Mouse (Mus musculus) midbrain, embryonic 12.5 days (tissue): ENCODE data around the gene Sufu. TPM values are rescaled to one million over a fixed set of nuclear protein-coding genes. Genes with fewer than 3 reads are reported as not detected.

ENCODE experiments used
- ATAC-seq: fragments of 200-750 bp; cut with Nextera tagmentation; 2 replicates; pipeline ENCODE4 v1.8.0; 2017; ENCODE audit warnings: low read depth, moderate TSS enrichment, moderate library complexity; ENCODE audit not compliant: low FRiP score
- H3K27ac ChIP-seq: fragments of 300-500 bp; sonication (generic); replicated peaks from 2 replicates; pipeline ENCODE4 v1.5.1; 2016; ENCODE audit warnings: mild to moderate bottlenecking
- H3K27me3 ChIP-seq: fragments of 300-500 bp; sonication (generic); 2 replicates; pipeline ENCODE4 v1.6.1; 2016; ENCODE audit warnings: mild to moderate bottlenecking
- H3K36me3 ChIP-seq: fragments of 300-500 bp; sonication (generic); 2 replicates; pipeline ENCODE4 v1.6.1; 2016
- H3K4me1 ChIP-seq: fragments of 300-500 bp; sonication (generic); 2 replicates; pipeline ENCODE4 v1.6.1; 2016
- H3K4me2 ChIP-seq: fragments of 300-500 bp; sonication (generic); replicated peaks from 2 replicates; pipeline ENCODE4 v1.6.1; 2016; ENCODE audit warnings: mild to moderate bottlenecking, moderate library complexity
- H3K4me3 ChIP-seq: fragments of 300-500 bp; sonication (generic); 2 replicates; pipeline ENCODE4 v1.5.1; 2016; ENCODE audit warnings: mild to moderate bottlenecking
- H3K9ac ChIP-seq: fragments of 300-500 bp; sonication (generic); replicated peaks from 2 replicates; pipeline ENCODE4 v1.6.1; 2016; ENCODE audit warnings: mild to moderate bottlenecking, moderate library complexity
- H3K9me3 ChIP-seq: fragments of 300-500 bp; sonication (generic); 2 replicates; pipeline ENCODE4 v1.6.1; 2016; ENCODE audit warnings: mild to moderate bottlenecking
- WGBS: fragments of 180-500 bp; shearing (Covaris S2); methylation state at CpG from one replicate; pipeline ENCODE4 v1.1.7; 2016; 5-methylcytosine and 5-hydroxymethylcytosine counted together
- polyA plus RNA-seq: library from polyadenylated mRNA; unstranded; fragments of >200 nt; fragmentation: Nextera tagmentation; extraction: Ambion mirVana; gene quantifications from 2 replicates; pipeline ENCODE4 v1.2.1, GENCODE M21; 2016

Sufu gene
- polyA plus RNA-seq, 1 experiment from 2014 or later = 43.7 TPM

DNA sequence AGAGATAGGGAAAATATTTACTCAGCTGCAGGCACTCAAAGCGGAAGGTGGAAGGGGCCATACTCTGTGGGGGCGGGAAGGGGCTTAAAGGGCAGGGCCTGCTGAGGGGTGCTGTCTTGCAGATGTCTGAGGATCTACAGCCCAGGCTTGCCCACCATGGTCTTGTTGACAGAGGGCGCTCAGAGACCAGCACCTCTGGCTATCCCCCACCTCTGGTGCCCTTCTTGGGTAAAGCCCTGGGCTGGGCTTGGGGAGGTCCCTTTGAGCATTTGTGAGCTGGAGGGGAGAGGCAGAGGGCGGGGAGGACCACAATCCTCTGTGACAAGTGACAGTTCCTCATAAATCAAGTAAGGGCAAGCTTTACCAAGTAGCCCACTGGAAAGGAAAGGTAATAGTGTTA is 136.4 kb downstream of the Sufu start:
- Histone ChIP-seq H3K36me3 (no peaks in the 10 kb centered on the region), H3K9ac (no peak overlapping the region), H3K9me3 (no peaks in the 10 kb centered on the region), H3K4me1 (peaks cover 63% of the 10 kb centered on the region), H3K27ac (peak overlapping the region; percentile 60), H3K27me3 (no peaks in the 10 kb centered on the region), H3K4me2 (no peak overlapping the region), H3K4me3 (no peak overlapping the region)
- no peak for ATAC-seq
- 48% methylated on average over 4 of the region's 4 CpGs for WGBS

- Histone ChIP-seq H3K27ac (peak overlapping the region; percentile 60), H3K4me2 (no peak overlapping the region), H3K9ac (0 out of 2 replicates have a peak overlapping the region, but pooled peaks have one; percentile 28), H3K36me3 (no peaks in the 10 kb centered on the region), H3K27me3 (no peaks in the 10 kb centered on the region), H3K9me3 (no peaks in the 10 kb centered on the region), H3K4me1 (peaks cover 58% of the 10 kb centered on the region), H3K4me3 (no peak overlapping the region)
- ATAC-seq = no peak
- WGBS = 39% methylated on average over 5 of the region's 5 CpGs
Measured at GRCm38 (mm10) chr19:46533525-46533924, 136.8 kb downstream of the Sufu start.

DNA sequence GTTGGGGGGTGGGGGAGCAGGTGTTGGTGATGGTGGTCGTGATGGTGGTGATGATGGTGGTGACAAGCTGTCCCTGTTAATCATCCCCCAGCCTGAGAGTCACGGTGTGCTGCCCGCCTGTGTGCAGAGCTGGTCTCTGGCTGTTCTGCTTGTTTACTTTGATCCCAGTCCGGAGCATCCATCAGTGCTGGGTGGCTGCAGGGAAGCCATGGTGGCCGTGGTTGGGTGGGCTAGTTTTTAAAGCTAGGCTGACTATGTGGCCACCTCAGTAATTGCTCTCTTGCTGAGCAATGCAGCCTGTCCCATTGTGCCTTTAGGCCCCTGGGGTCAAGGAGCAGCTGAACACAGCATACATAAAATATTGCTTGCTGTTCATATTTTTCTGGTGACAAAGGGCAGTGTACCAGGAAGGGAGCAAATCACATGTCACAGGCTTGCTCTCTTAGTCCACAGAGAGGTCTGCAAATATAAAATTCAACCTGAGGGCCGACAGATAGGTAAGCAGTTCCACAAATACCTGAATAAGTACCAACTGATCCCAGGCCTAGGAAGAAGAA is 137.9 kb downstream of the Sufu start:
- no peak overlapping the region for H3K4me3 ChIP-seq
- no peak for ATAC-seq
- H3K4me1 ChIP-seq = peaks cover 47% of the 10 kb centered on the region
- no peak overlapping the region for H3K4me2 ChIP-seq
- WGBS = 39% methylated on average over 6 of the region's 6 CpGs
- H3K9ac ChIP-seq = no peak overlapping the region
- H3K27me3 ChIP-seq = no peaks in the 10 kb centered on the region
- no peaks in the 10 kb centered on the region for H3K9me3 ChIP-seq
- H3K27ac ChIP-seq = peak overlapping the region; percentile 42; the same call in 1 of the 2 replicates
- 0 out of 2 replicates have a peak, but pooled peaks cover 4% of the 10 kb centered on the region for H3K36me3 ChIP-seq

- H3K4me1 ChIP-seq = peaks cover 21% of the 10 kb centered on the region
- H3K27ac ChIP-seq = no peak overlapping the region
- H3K27me3 ChIP-seq = no peaks in the 10 kb centered on the region
- peaks cover 31% of the 10 kb centered on the region for H3K36me3 ChIP-seq
- 89% methylated on average over 9 of the region's 9 CpGs for WGBS
- H3K4me3 ChIP-seq = no peak overlapping the region
- H3K9me3 ChIP-seq = no peaks in the 10 kb centered on the region
- ATAC-seq = no peak
- H3K9ac ChIP-seq = no peak overlapping the region
- H3K4me2 ChIP-seq = no peak overlapping the region
Measured at GRCm38 (mm10) chr19:46537357-46537756, 140.7 kb downstream of the Sufu start.

- H3K9me3 ChIP-seq = no peaks in the 10 kb centered on the region
- H3K9ac ChIP-seq = no peak overlapping the region
- H3K27me3 ChIP-seq = no peaks in the 10 kb centered on the region
- no peak overlapping the region for H3K4me2 ChIP-seq
- no peak overlapping the region for H3K27ac ChIP-seq
- no peak overlapping the region for H3K4me3 ChIP-seq
- H3K36me3 ChIP-seq = peaks cover 40% of the 10 kb centered on the region
- H3K4me1 ChIP-seq = peaks cover 12% of the 10 kb centered on the region
- WGBS = 83% methylated on average over 6 of the region's 6 CpGs
- no peak for ATAC-seq
Measured at GRCm38 (mm10) chr19:46538213-46538612, 141.5 kb downstream of the Sufu start.

Other genes starting within 250 kb of the Sufu start
- 4.0 and 4.2 TPM in 2 replicates for gene Pitx3, start 248.6 kb upstream of the Sufu start, polyA plus RNA-seq
- 69.9 and 74.9 TPM in 2 replicates for gene Gbf1, start 244.4 kb upstream of the Sufu start, polyA plus RNA-seq
- gene Nfkb2, start 92.6 kb upstream of the Sufu start, polyA plus RNA-seq = 3.6 and 4.2 TPM in 2 replicates
- 31.4 and 31.9 TPM in 2 replicates for gene Psd, start 69.7 kb upstream of the Sufu start, polyA plus RNA-seq
- gene Fbxl15, start 68.7 kb upstream of the Sufu start, polyA plus RNA-seq = 27.6 and 32.6 TPM in 2 replicates
- gene Cuedc2, start 58.2 kb upstream of the Sufu start, polyA plus RNA-seq = 228 and 237 TPM in 2 replicates
- 6.5 and 7.1 TPM in 2 replicates for gene Mfsd13a, start 55.8 kb upstream of the Sufu start, polyA plus RNA-seq
- gene 2310034G01Rik, start 46.6 kb upstream of the Sufu start, polyA plus RNA-seq = 1.4 TPM in 2 replicates
- 242 and 258 TPM in 2 replicates for gene Actr1a, start 1.1 kb upstream of the Sufu start, polyA plus RNA-seq
- gene Trim8, start 104.8 kb downstream of the Sufu start, polyA plus RNA-seq = 38.5 and 53.9 TPM in 2 replicates
- gene Arl3, start 176.3 kb downstream of the Sufu start, polyA plus RNA-seq = 201 and 208 TPM in 2 replicates
- gene Sfxn2, start 176.5 kb downstream of the Sufu start, polyA plus RNA-seq = 11.9 and 14.2 TPM in 2 replicates
- gene Wbp1l, start 202.2 kb downstream of the Sufu start, polyA plus RNA-seq = 47.6 and 51.5 TPM in 2 replicates